Mouse (Mus musculus): ENCODE measurements around the gene Fkbp5. TPM values are rescaled to one million over a fixed set of nuclear protein-coding genes. Genes with fewer than 3 reads are reported as not detected.

The Fkbp5 gene
- polyA plus RNA-seq, 2 experiments: 8.7 to 23.3 TPM

GRCm38 (mm10) chr17:28484704-28485445 lies 32.5 kb downstream of the Fkbp5 start:
- DNase-seq (ENCODE audit: low spot score) (peak; percentile 11), ATAC-seq (ENCODE audit: low FRiP score, low read depth) (no peak)
- peak overlapping the region; percentile 75 for H3K9ac ChIP-seq (ENCODE audit: low read depth, low read length, severe bottlenecking)
- TF ChIP-seq POLR2A (IDR thresholded peaks at IDR 0.05; ENCODE audit: borderline replicate concordance, extremely low read depth, insufficient read depth, insufficient read length): no peak
- H3K36me3 ChIP-seq (ENCODE audit: control insufficient read depth, insufficient read depth, low read length): no peaks in the 10 kb centered on the region
- 5% methylated on average over 30 of the region's 30 CpGs for WGBS
- no peaks in the 10 kb centered on the region for H3K9me3 ChIP-seq (ENCODE audit: control insufficient read depth, low read length)
- peak overlapping the region; percentile 68 for H3K4me2 ChIP-seq (replicated peaks; ENCODE audit: low read depth, low read length, severe bottlenecking)
- H3K4me1 ChIP-seq (ENCODE audit: control insufficient read depth, insufficient read depth, low read length): no peaks in the 10 kb centered on the region; the same call in 1 of the 2 replicates
- H3K27ac ChIP-seq (replicated peaks; ENCODE audit: low read depth, low read length): peak overlapping the region; percentile 65; the same call in 1 of the 2 replicates
- H3K27me3 ChIP-seq (ENCODE audit: control insufficient read depth, insufficient read depth, low read length): no peaks in the 10 kb centered on the region
- H3K4me3 ChIP-seq (replicated peaks; ENCODE audit: low read length): peak overlapping the region; percentile 84

- no peak overlapping the region for H3K9ac ChIP-seq (ENCODE audit: low read depth, low read length, severe bottlenecking)
- no peak overlapping the region for H3K27ac ChIP-seq (replicated peaks; ENCODE audit: low read depth, low read length)
- no peaks in the 10 kb centered on the region for H3K27me3 ChIP-seq (ENCODE audit: control insufficient read depth, insufficient read depth, low read length)
Measured at GRCm38 (mm10) chr17:28477421-28477820, 39.9 kb downstream of the Fkbp5 start.

GRCm38 (mm10) chr17:28476441-28476840 lies 40.9 kb downstream of the Fkbp5 start:
- Histone ChIP-seq H3K27ac (replicated peaks; ENCODE audit: low read depth, low read length) (no peak overlapping the region), H3K9me3 (ENCODE audit: control insufficient read depth, low read length) (no peaks in the 10 kb centered on the region), H3K36me3 (ENCODE audit: control insufficient read depth, insufficient read depth, low read length) (no peaks in the 10 kb centered on the region), H3K9ac (ENCODE audit: low read depth, low read length, severe bottlenecking) (no peak overlapping the region), H3K4me2 (replicated peaks; ENCODE audit: low read depth, low read length, severe bottlenecking) (no peak overlapping the region), H3K27me3 (ENCODE audit: control insufficient read depth, insufficient read depth, low read length) (no peaks in the 10 kb centered on the region), H3K4me1 (ENCODE audit: control insufficient read depth, insufficient read depth, low read length) (peaks cover 10% of the 10 kb centered on the region; the same call in 1 of the 2 replicates), H3K4me3 (replicated peaks; ENCODE audit: low read length) (no peak overlapping the region)
- no peak for ATAC-seq (ENCODE audit: low FRiP score, low read depth)
- no peak for TF ChIP-seq POLR2A (IDR thresholded peaks at IDR 0.05; ENCODE audit: borderline replicate concordance, extremely low read depth, insufficient read depth, insufficient read length)
- DNase-seq (ENCODE audit: low spot score): no peak

More at GRCm38 (mm10) chr17:28477421-28477820, 39.9 kb downstream of the Fkbp5 start:
- ATAC-seq (ENCODE audit: low FRiP score, low read depth) (no peak), DNase-seq (ENCODE audit: low spot score) (peak; percentile 39)
- H3K4me2 ChIP-seq (replicated peaks; ENCODE audit: low read depth, low read length, severe bottlenecking): no peak overlapping the region
- TF ChIP-seq POLR2A (IDR thresholded peaks at IDR 0.05; ENCODE audit: borderline replicate concordance, extremely low read depth, insufficient read depth, insufficient read length): no peak
- H3K4me3 ChIP-seq (replicated peaks; ENCODE audit: low read length): no peak overlapping the region
- WGBS: 46% methylated on average over 8 of the region's 8 CpGs
- H3K9me3 ChIP-seq (ENCODE audit: control insufficient read depth, low read length): no peaks in the 10 kb centered on the region
- H3K36me3 ChIP-seq (ENCODE audit: control insufficient read depth, insufficient read depth, low read length): no peaks in the 10 kb centered on the region
- peaks cover 10% of the 10 kb centered on the region; the same call in 1 of the 2 replicates for H3K4me1 ChIP-seq (ENCODE audit: control insufficient read depth, insufficient read depth, low read length)

GRCm38 (mm10) chr17:28475593-28476325 lies 41.6 kb downstream of the Fkbp5 start:
- WGBS: 65% methylated on average over 3 of the region's 3 CpGs
- Histone ChIP-seq H3K4me3 (replicated peaks; ENCODE audit: low read length) (no peak overlapping the region), H3K27me3 (ENCODE audit: control insufficient read depth, insufficient read depth, low read length) (no peaks in the 10 kb centered on the region), H3K9me3 (ENCODE audit: control insufficient read depth, low read length) (no peaks in the 10 kb centered on the region), H3K27ac (replicated peaks; ENCODE audit: low read depth, low read length) (no peak overlapping the region), H3K4me1 (ENCODE audit: control insufficient read depth, insufficient read depth, low read length) (peaks cover 10% of the 10 kb centered on the region; the same call in 1 of the 2 replicates), H3K36me3 (ENCODE audit: control insufficient read depth, insufficient read depth, low read length) (no peaks in the 10 kb centered on the region), H3K9ac (ENCODE audit: low read depth, low read length, severe bottlenecking) (no peak overlapping the region), H3K4me2 (replicated peaks; ENCODE audit: low read depth, low read length, severe bottlenecking) (no peak overlapping the region)
- DNase-seq (ENCODE audit: low spot score): no peak
- TF ChIP-seq POLR2A (IDR thresholded peaks at IDR 0.05; ENCODE audit: borderline replicate concordance, extremely low read depth, insufficient read depth, insufficient read length): no peak
- no peak for ATAC-seq (ENCODE audit: low FRiP score, low read depth)

GRCm38 (mm10) chr17:28472696-28473095 lies 44.6 kb downstream of the Fkbp5 start:
- H3K9ac ChIP-seq (ENCODE audit: low read depth, low read length, severe bottlenecking): no peak overlapping the region
- H3K36me3 ChIP-seq (ENCODE audit: control insufficient read depth, insufficient read depth, low read length): no peaks in the 10 kb centered on the region
- WGBS: 79% methylated on average over 5 of the region's 5 CpGs
- H3K27ac ChIP-seq (replicated peaks; ENCODE audit: low read depth, low read length): no peak overlapping the region
- DNase-seq (ENCODE audit: low spot score) (no peak), ATAC-seq (ENCODE audit: low FRiP score, low read depth) (no peak)
- no peak for TF ChIP-seq POLR2A (IDR thresholded peaks at IDR 0.05; ENCODE audit: borderline replicate concordance, extremely low read depth, insufficient read depth, insufficient read length)
- no peak overlapping the region for H3K4me3 ChIP-seq (replicated peaks; ENCODE audit: low read length)
- no peaks in the 10 kb centered on the region for H3K9me3 ChIP-seq (ENCODE audit: control insufficient read depth, low read length)
- H3K4me2 ChIP-seq (replicated peaks; ENCODE audit: low read depth, low read length, severe bottlenecking): no peak overlapping the region
- peaks cover 6% of the 10 kb centered on the region; the same call in 1 of the 2 replicates for H3K4me1 ChIP-seq (ENCODE audit: control insufficient read depth, insufficient read depth, low read length)
- no peaks in the 10 kb centered on the region for H3K27me3 ChIP-seq (ENCODE audit: control insufficient read depth, insufficient read depth, low read length)
